Mouse (Mus musculus) heart, adult 2 months (tissue): ENCODE measurements around the gene Crb3. TPM values are rescaled to one million over a fixed set of nuclear protein-coding genes. Genes with fewer than 3 reads are reported as not detected.
A peak's percentile ranks its signal among the peaks of the same experiment; 100 is the strongest.

Source experiments
- DNase-seq, 2 experiments: peaks; one replicate each; pipeline ENCODE4 v3.0.0; 2021
- H3K27ac ChIP-seq: fragments of 200-600 bp; 2 replicates; pipeline ENCODE4 v1.8.1; 2022
- H3K27me3 ChIP-seq: fragments of 200-500 bp; 2 replicates; pipeline ENCODE4 v1.6.1; 2012; ENCODE audit warnings: mild to moderate bottlenecking, low read length, inconsistent platforms, mixed read lengths; ENCODE audit not compliant: control insufficient read depth, insufficient read depth
- H3K36me3 ChIP-seq: fragments of 200-500 bp; 2 replicates; pipeline ENCODE4 v1.6.1; 2012; ENCODE audit warnings: low read length, inconsistent platforms; ENCODE audit not compliant: control insufficient read depth, insufficient read depth
- H3K4me1 ChIP-seq: fragments of 200-500 bp; 2 replicates; pipeline ENCODE4 v1.6.1; 2011; ENCODE audit warnings: low read length; ENCODE audit not compliant: control insufficient read depth, insufficient read depth
- H3K4me3 ChIP-seq: fragments of 200-600 bp; 2 replicates; pipeline ENCODE4 v1.8.1; 2022
- H3K79me2 ChIP-seq: fragments of 200-500 bp; replicated peaks from 2 replicates; pipeline ENCODE4 v1.6.1; 2012; ENCODE audit warnings: mild to moderate bottlenecking, inconsistent platforms, low read length, moderate library complexity, mixed read lengths; ENCODE audit not compliant: control insufficient read depth, insufficient read depth
- H3K9ac ChIP-seq: fragments of 200-500 bp; 2 replicates; pipeline ENCODE4 v1.6.1; 2012; ENCODE audit warnings: low read depth, mild to moderate bottlenecking, control low read depth, inconsistent platforms, low read length, mixed read lengths
- CTCF ChIP-seq: fragments of 200-600 bp; IDR thresholded peaks from 2 replicates; pipeline ENCODE4 v1.8.1; 2022; ENCODE audit warnings: antibody characterized with exemption, mild to moderate bottlenecking, moderate library complexity
- EP300 ChIP-seq: fragments of 200-500 bp; IDR thresholded peaks from 2 replicates; pipeline ENCODE4 v1.6.1; 2011; ENCODE audit warnings: low read depth, low read length, control low read depth; ENCODE audit not compliant: insufficient read depth
- POLR2A ChIP-seq: fragments of 200-500 bp; IDR thresholded peaks from 2 replicates; pipeline ENCODE4 v1.6.1; 2011; ENCODE audit warnings: mild to moderate bottlenecking, low read depth, low read length, control low read depth; ENCODE audit not compliant: insufficient read depth
- WGBS: fragments of 180-500 bp; shearing (Covaris S2); methylation state at CpG from one replicate; pipeline ENCODE4 v1.1.7; 2018; 5-methylcytosine and 5-hydroxymethylcytosine counted together
- intact Hi-C: fragments of 180-260 bp; cut with DNase I; formaldehyde crosslinking; loops from one replicate; pipeline ENCODE4 v1.15.1; 2025
- polyA plus RNA-seq: library from polyadenylated mRNA; depleted of rRNA; stranded (reverse); fragments of >200 nt; gene quantifications from 2 replicates; pipeline ENCODE4 v1.2.3, GENCODE M21; 2012
- total RNA-seq, 2 experiments: library from RNA; stranded (reverse); gene quantifications; 2 replicates each; pipeline ENCODE4 v1.2.3; 2021

Gene Crb3
- total and polyA plus RNA-seq, 3 experiments: 1.2 TPM; not detected in 2

GRCm38 (mm10) chr17:57094222-57094621, 35.3 kb downstream of the Crb3 start:
- TF ChIP-seq CTCF: no peak
- no peak for TF ChIP-seq EP300
- no peak for TF ChIP-seq POLR2A
- WGBS: 98% methylated on average over 3 of the region's 3 CpGs
- H3K9ac ChIP-seq: no peak overlapping the region
- H3K27ac ChIP-seq: no peak overlapping the region
- H3K4me1 ChIP-seq: no peaks in the 10 kb centered on the region
- intact Hi-C loops: no loop called here
- H3K4me3 ChIP-seq: no peak overlapping the region
- no peaks in the 10 kb centered on the region for H3K27me3 ChIP-seq
- DNase-seq: no peak
- H3K79me2 ChIP-seq: no peaks in the 10 kb centered on the region
- no peaks in the 10 kb centered on the region for H3K36me3 ChIP-seq

- no peaks in the 10 kb centered on the region for H3K4me1 ChIP-seq
- no peaks in the 10 kb centered on the region for H3K27me3 ChIP-seq
- no peaks in the 10 kb centered on the region for H3K79me2 ChIP-seq
- no peaks in the 10 kb centered on the region for H3K36me3 ChIP-seq
- no peak overlapping the region for H3K9ac ChIP-seq
- no peak overlapping the region for H3K27ac ChIP-seq
- peak overlapping the region; percentile 14; the same call in 1 of the 2 replicates for H3K4me3 ChIP-seq
- intact Hi-C loops: loop anchor here (1.0 to 2.0 kb wide), 4 partner anchors 71 to 239 kb away; partner anchors contain the start of gene Alkbh7
- peak; percentile 65 to 75 for DNase-seq
- 2% methylated on average over 18 of the region's 19 CpGs for WGBS
- TF ChIP-seq EP300: no peak
- TF ChIP-seq POLR2A: no peak
- no peak for TF ChIP-seq CTCF
Measured at GRCm38 (mm10) chr17:57095855-57096622, 37.1 kb downstream of the Crb3 start.

- H3K4me3 ChIP-seq: peak overlapping the region; percentile 14; the same call in 1 of the 2 replicates
- no peaks in the 10 kb centered on the region for H3K4me1 ChIP-seq
- no peak overlapping the region for H3K9ac ChIP-seq
- WGBS: 2% methylated on average over 11 of the region's 11 CpGs
- H3K27ac ChIP-seq: no peak overlapping the region
- TF ChIP-seq EP300 (0 out of 2 replicates have a peak, but pooled peaks have one; percentile 28), CTCF (peak; percentile 94), POLR2A (no peak)
- peak; percentile 83 to 90 for DNase-seq
- no peaks in the 10 kb centered on the region for H3K79me2 ChIP-seq
- H3K27me3 ChIP-seq: no peaks in the 10 kb centered on the region
- intact Hi-C loops: loop anchor here (1.0 to 2.0 kb wide), 4 partner anchors 71 to 238 kb away; partner anchors contain the start of gene Alkbh7
- no peaks in the 10 kb centered on the region for H3K36me3 ChIP-seq
Measured at GRCm38 (mm10) chr17:57096623-57096920, 37.7 kb downstream of the Crb3 start.

- intact Hi-C loops: no loop called here
- H3K27ac ChIP-seq: no peak overlapping the region
- no peak overlapping the region for H3K9ac ChIP-seq
- no peaks in the 10 kb centered on the region for H3K79me2 ChIP-seq
- H3K36me3 ChIP-seq: no peaks in the 10 kb centered on the region
- H3K4me1 ChIP-seq: no peaks in the 10 kb centered on the region
- no peak for DNase-seq
- WGBS: 59% methylated on average over 5 of the region's 5 CpGs
- TF ChIP-seq EP300 (no peak), CTCF (no peak), POLR2A (no peak)
- H3K4me3 ChIP-seq: no peak overlapping the region
- H3K27me3 ChIP-seq: no peaks in the 10 kb centered on the region
Measured at GRCm38 (mm10) chr17:57098321-57098720, 39.4 kb downstream of the Crb3 start.

GRCm38 (mm10) chr17:57099629-57100325, 40.9 kb downstream of the Crb3 start:
- H3K79me2 ChIP-seq: no peaks in the 10 kb centered on the region
- no peak for DNase-seq
- H3K4me3 ChIP-seq: no peak overlapping the region
- no peaks in the 10 kb centered on the region for H3K4me1 ChIP-seq
- no peaks in the 10 kb centered on the region for H3K36me3 ChIP-seq
- H3K27ac ChIP-seq: no peak overlapping the region
- no peak overlapping the region for H3K9ac ChIP-seq
- intact Hi-C loops: no loop called here
- TF ChIP-seq CTCF (no peak), EP300 (no peak), POLR2A (no peak)
- WGBS: 9% methylated on average over 10 of the region's 10 CpGs
- no peaks in the 10 kb centered on the region for H3K27me3 ChIP-seq

GRCm38 (mm10) chr17:57102276-57102675, 43.4 kb downstream of the Crb3 start:
- H3K27ac ChIP-seq: no peak overlapping the region
- WGBS: 62% methylated on average over 2 of the region's 2 CpGs
- H3K79me2 ChIP-seq: no peaks in the 10 kb centered on the region
- TF ChIP-seq EP300 (no peak), CTCF (no peak), POLR2A (no peak)
- no peak for DNase-seq
- no peak overlapping the region for H3K4me3 ChIP-seq
- 0 out of 2 replicates have a peak, but pooled peaks cover 2% of the 10 kb centered on the region for H3K27me3 ChIP-seq
- no peaks in the 10 kb centered on the region for H3K4me1 ChIP-seq
- no peaks in the 10 kb centered on the region for H3K36me3 ChIP-seq
- intact Hi-C loops: no loop called here
- no peak overlapping the region for H3K9ac ChIP-seq
